Mouse (Mus musculus): Measurements from ENCODE around the gene Man2b1. TPM values are rescaled to one million over a fixed set of nuclear protein-coding genes. Genes with fewer than 3 reads are reported as not detected.
A peak's percentile ranks its signal among the peaks of the same experiment; 100 is the strongest.
"Not testable (repeated sequence)": the region's sequence is repeated elsewhere in the genome, so short reads cannot be mapped to it uniquely, and the experiment has no call there.

Gene Man2b1
- polyA plus RNA-seq, 1 experiment from 2014 or later: 29.9 TPM

DNA sequence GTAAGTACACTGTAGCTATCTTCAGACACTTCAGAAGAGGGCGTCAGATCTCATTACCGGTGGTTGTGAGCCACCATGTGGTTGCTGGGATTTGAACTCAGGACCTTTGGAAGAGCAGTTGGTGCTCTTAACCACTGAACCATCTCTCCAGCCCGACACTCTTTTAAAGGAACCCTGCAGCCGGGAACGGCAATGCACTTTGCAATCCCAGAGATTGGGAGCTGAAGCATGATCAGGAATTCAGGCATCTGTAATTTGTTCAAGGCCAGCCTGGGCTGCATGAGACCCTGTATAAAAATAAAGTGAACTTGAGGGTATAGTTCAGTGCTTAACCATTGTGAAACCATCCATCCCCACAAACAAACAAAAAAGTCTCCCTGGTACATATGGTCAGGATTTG is 37.2 kb downstream of the Man2b1 start:
- not testable (repeated sequence) for ATAC-seq (ENCODE audit: insufficient read depth); H3K4me3 ChIP-seq (replicated peaks); H3K9me3 ChIP-seq (replicated peaks); H3K4me1 ChIP-seq (replicated peaks); H3K27ac ChIP-seq (replicated peaks); H3K9ac ChIP-seq; H3K4me2 ChIP-seq; H3K36me3 ChIP-seq (replicated peaks)
- 64% methylated on average over 5 of the region's 5 CpGs for WGBS (ENCODE audit: insufficient replicate concordance)
- H3K27me3 ChIP-seq: peaks cover 10% of the 10 kb centered on the region

DNA sequence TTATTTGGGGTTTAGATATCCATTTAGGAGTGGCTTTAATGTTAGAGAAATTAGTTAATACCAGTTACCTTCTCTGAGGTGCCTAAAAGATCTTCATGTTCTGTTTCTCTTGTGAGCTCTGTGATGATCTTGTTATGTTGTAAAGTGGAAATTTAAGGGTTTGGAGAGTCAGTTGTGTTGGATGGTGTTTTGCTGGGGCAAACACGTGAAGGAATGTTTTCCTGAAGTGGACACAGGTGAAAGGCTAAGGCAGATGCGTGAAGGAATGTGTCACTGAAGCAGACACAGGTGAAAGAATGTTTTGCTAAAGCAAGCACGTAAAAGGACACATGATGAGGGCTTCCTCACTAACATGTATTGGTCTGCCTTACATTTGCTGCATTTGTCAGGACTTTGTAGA is 39.9 kb downstream of the Man2b1 start, which contains the start of gene Zfp791:
Gene Zfp791, minus strand, starts transcription at position 101 of the 400 bp plus-strand sequence.
- Histone ChIP-seq H3K36me3 (replicated peaks) (no peaks in the 10 kb centered on the region), H3K27me3 (peaks cover 10% of the 10 kb centered on the region), H3K9me3 (replicated peaks) (no peaks in the 10 kb centered on the region), H3K9ac (no peak within 1 kb of the TSS), H3K4me3 (replicated peaks) (no peak within 1 kb of the TSS), H3K4me1 (replicated peaks) (no peaks in the 10 kb centered on the region), H3K27ac (replicated peaks) (no peak within 1 kb of the TSS), H3K4me2 (no peak within 1 kb of the TSS)
- no peak for ATAC-seq (ENCODE audit: insufficient read depth)
- WGBS (ENCODE audit: insufficient replicate concordance): 49% methylated on average over 3 of the region's 3 CpGs

DNA sequence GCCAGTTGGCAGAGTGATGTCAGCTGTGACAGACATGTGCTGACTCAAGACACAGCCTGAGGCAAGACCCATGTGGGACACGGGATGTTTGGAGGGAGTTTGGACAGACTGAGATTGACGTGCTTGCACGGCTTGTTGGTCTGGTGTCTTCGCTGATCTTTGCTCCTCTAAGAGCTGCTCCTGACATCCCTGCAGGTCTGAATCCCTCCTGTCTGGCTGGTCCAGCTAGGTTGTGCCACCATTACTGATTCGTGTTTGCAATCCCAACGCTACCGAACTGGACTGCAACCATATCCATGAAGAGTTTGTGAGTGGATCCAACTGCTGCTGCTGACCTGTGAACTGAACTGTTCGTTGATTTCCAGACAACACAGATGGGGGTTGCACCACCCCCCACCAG is 40.6 kb downstream of the Man2b1 start:
- Histone ChIP-seq H3K36me3 (replicated peaks) (no peaks in the 10 kb centered on the region), H3K9ac (no peak overlapping the region), H3K9me3 (replicated peaks) (no peaks in the 10 kb centered on the region), H3K4me2 (no peak overlapping the region), H3K4me1 (replicated peaks) (no peaks in the 10 kb centered on the region), H3K4me3 (replicated peaks) (no peak overlapping the region), H3K27me3 (peaks cover 10% of the 10 kb centered on the region), H3K27ac (replicated peaks) (no peak overlapping the region)
- 73% methylated on average over 8 of the region's 8 CpGs for WGBS (ENCODE audit: insufficient replicate concordance)
- ATAC-seq (ENCODE audit: insufficient read depth): no peak

DNA sequence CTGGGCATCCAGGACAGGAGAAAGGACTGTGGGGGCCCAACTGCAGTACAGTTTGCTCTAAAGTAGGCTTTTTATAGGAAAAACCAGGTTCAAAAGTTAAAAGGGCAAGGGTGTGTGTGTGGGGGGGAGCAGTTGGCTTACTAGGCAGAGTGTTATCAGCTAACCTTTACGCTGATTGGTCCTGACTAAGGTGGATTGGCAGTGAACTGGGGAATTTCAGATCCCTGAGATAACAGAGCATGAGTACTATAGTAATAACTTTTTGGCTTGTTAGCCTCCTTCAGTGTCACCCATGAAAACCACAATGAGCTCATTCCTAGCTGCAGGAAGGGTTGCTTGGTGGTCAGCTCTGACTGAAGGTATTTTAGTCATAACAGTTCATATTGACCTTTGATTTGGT is 49.3 kb downstream of the Man2b1 start:
- Histone ChIP-seq H3K4me2 (no peak overlapping the region), H3K36me3 (replicated peaks) (no peaks in the 10 kb centered on the region), H3K9ac (no peak overlapping the region), H3K9me3 (replicated peaks) (no peaks in the 10 kb centered on the region), H3K27ac (replicated peaks) (no peak overlapping the region), H3K4me3 (replicated peaks) (no peak overlapping the region), H3K27me3 (no peaks in the 10 kb centered on the region), H3K4me1 (replicated peaks) (no peaks in the 10 kb centered on the region)
- no peak for ATAC-seq (ENCODE audit: insufficient read depth)
- 61% methylated on average over 1 of the region's 1 CpGs for WGBS (ENCODE audit: insufficient replicate concordance)

DNA sequence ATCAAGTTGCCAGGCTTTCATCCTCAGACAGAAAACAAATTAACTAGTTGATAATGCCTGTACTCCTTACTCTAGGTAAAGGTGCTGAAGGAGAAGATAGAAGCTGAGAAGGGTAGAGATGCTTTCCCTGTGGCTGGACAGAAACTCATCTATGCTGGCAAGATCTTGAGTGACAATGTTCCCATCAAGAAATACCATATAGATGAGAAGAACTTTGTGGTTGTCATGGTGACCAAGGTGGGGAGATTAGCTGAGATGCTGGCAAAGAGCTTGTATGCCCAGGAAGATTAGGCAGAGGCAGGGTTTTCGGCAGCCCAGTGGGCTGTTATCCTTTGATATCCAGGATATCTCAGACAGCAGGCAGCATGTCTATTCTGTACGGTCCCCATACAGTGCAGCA is 52.6 kb downstream of the Man2b1 start:
- H3K4me1 ChIP-seq (replicated peaks); H3K27me3 ChIP-seq; H3K4me3 ChIP-seq (replicated peaks); H3K4me2 ChIP-seq; H3K9ac ChIP-seq; H3K27ac ChIP-seq (replicated peaks); ATAC-seq (ENCODE audit: insufficient read depth); H3K36me3 ChIP-seq (replicated peaks); H3K9me3 ChIP-seq (replicated peaks): not testable (repeated sequence)
- 70% methylated on average over 2 of the region's 2 CpGs for WGBS (ENCODE audit: insufficient replicate concordance)

DNA sequence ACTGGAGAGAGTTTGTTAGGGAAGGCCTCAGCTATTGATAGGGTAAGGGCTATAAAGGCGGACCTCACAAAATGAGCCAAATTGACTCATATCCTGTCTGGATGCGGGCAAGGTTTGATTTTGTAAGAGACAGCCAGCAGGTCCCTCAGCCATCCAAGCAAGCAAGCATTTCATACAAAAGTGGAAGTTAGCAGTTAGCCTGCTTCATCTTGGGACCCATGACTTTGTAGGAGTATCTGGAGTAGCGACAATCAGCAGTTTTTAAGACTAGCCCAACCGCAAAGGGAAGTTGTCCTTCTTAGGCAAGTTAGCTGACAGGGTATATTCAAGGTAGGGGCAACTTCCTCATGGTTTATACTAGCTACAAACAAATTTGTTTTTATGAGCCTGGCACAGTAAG is 59.4 kb downstream of the Man2b1 start:
- H3K27me3 ChIP-seq: no peaks in the 10 kb centered on the region
- no peak overlapping the region for H3K27ac ChIP-seq (replicated peaks)
- WGBS (ENCODE audit: insufficient replicate concordance): 61% methylated on average over 4 of the region's 4 CpGs
- no peak overlapping the region for H3K9ac ChIP-seq
- no peaks in the 10 kb centered on the region for H3K36me3 ChIP-seq (replicated peaks)
- no peak overlapping the region for H3K4me3 ChIP-seq (replicated peaks)
- H3K4me2 ChIP-seq: no peak overlapping the region
- ATAC-seq (ENCODE audit: insufficient read depth): no peak
- no peaks in the 10 kb centered on the region for H3K4me1 ChIP-seq (replicated peaks)
- H3K9me3 ChIP-seq (replicated peaks): 0 out of 2 replicates have a peak, but pooled peaks cover 5% of the 10 kb centered on the region

Small RNA genes lying within 50 kb of the gene (microRNA-seq; reads per million reads assigned to microRNA genes)
- 7.9 reads per million, percentile 24 among the genes with 10 or more reads in this experiment for gene Gm23388
- gene Mir7070: 1.3 reads per million

Other genes with a start within 250 kb of the Man2b1 start
- gene Rad23a, start 242.6 kb upstream of the Man2b1 start, polyA plus RNA-seq (2015; fragmentation: Nextera tagmentation; extraction: Ambion mirVana): 293 and 323 TPM in 2 replicates
- gene Calr, start 236.3 kb upstream of the Man2b1 start, polyA plus RNA-seq (2015; fragmentation: Nextera tagmentation; extraction: Ambion mirVana): 471 and 504 TPM in 2 replicates
- 58.8 and 61.9 TPM in 2 replicates for gene Farsa, start 226.3 kb upstream of the Man2b1 start, polyA plus RNA-seq (2015; fragmentation: Nextera tagmentation; extraction: Ambion mirVana)
- 50.1 and 55.0 TPM in 2 replicates for gene Syce2, start 211.2 kb upstream of the Man2b1 start, polyA plus RNA-seq (2015; fragmentation: Nextera tagmentation; extraction: Ambion mirVana)
- gene Gcdh, start 189.3 kb upstream of the Man2b1 start, polyA plus RNA-seq (2015; fragmentation: Nextera tagmentation; extraction: Ambion mirVana): 55.1 and 67.9 TPM in 2 replicates
- 443 and 534 TPM in 2 replicates for gene Klf1, start 181.3 kb upstream of the Man2b1 start, polyA plus RNA-seq (2015; fragmentation: Nextera tagmentation; extraction: Ambion mirVana)
- gene Dnase2a, start 174.7 kb upstream of the Man2b1 start, polyA plus RNA-seq (2015; fragmentation: Nextera tagmentation; extraction: Ambion mirVana): 11.4 and 12.7 TPM in 2 replicates
- gene Mast1, start 145.9 kb upstream of the Man2b1 start, polyA plus RNA-seq (2015; fragmentation: Nextera tagmentation; extraction: Ambion mirVana): 0.06 and 0.23 TPM in 2 replicates
- gene Rtbdn, start 136.3 kb upstream of the Man2b1 start, polyA plus RNA-seq (2015; fragmentation: Nextera tagmentation; extraction: Ambion mirVana): 0.18 and 0.40 TPM in 2 replicates
- gene Gm49661, start 113.8 kb upstream of the Man2b1 start, polyA plus RNA-seq (2015; fragmentation: Nextera tagmentation; extraction: Ambion mirVana): not detected in 2 replicates
- gene Prdx2, start 113.7 kb upstream of the Man2b1 start, polyA plus RNA-seq (2015; fragmentation: Nextera tagmentation; extraction: Ambion mirVana): 1,960 and 2,082 TPM in 2 replicates
- gene Rnaseh2a, start 113.5 kb upstream of the Man2b1 start, polyA plus RNA-seq (2015; fragmentation: Nextera tagmentation; extraction: Ambion mirVana): 101 TPM in 2 replicates
- 18.2 and 22.1 TPM in 2 replicates for gene Junb, start 104.6 kb upstream of the Man2b1 start, polyA plus RNA-seq (2015; fragmentation: Nextera tagmentation; extraction: Ambion mirVana)
- gene Hook2, start 92.7 kb upstream of the Man2b1 start, polyA plus RNA-seq (2015; fragmentation: Nextera tagmentation; extraction: Ambion mirVana): 6.5 and 8.6 TPM in 2 replicates
- not detected in 2 replicates for gene Best2, start 68.7 kb upstream of the Man2b1 start, polyA plus RNA-seq (2015; fragmentation: Nextera tagmentation; extraction: Ambion mirVana)
- 59.7 and 59.9 TPM in 2 replicates for gene Asna1, start 58.0 kb upstream of the Man2b1 start, polyA plus RNA-seq (2015; fragmentation: Nextera tagmentation; extraction: Ambion mirVana)
- gene Trir, start 56.4 kb upstream of the Man2b1 start, polyA plus RNA-seq (2015; fragmentation: Nextera tagmentation; extraction: Ambion mirVana): 59.8 and 63.4 TPM in 2 replicates
- gene Tnpo2, start 46.4 kb upstream of the Man2b1 start, polyA plus RNA-seq (2015; fragmentation: Nextera tagmentation; extraction: Ambion mirVana): 19.3 and 20.5 TPM in 2 replicates
- gene Fbxw9, start 23.2 kb upstream of the Man2b1 start, polyA plus RNA-seq (2015; fragmentation: Nextera tagmentation; extraction: Ambion mirVana): 9.9 and 11.0 TPM in 2 replicates
- 0.45 TPM in 1 of 2 replicates, not detected in the other for gene Gm5741, start 15.3 kb upstream of the Man2b1 start, polyA plus RNA-seq (2015; fragmentation: Nextera tagmentation; extraction: Ambion mirVana)
- 28.4 and 28.7 TPM in 2 replicates for gene Dhps, start 11.5 kb upstream of the Man2b1 start, polyA plus RNA-seq (2015; fragmentation: Nextera tagmentation; extraction: Ambion mirVana)
- gene Wdr83os, start 2.5 kb upstream of the Man2b1 start, polyA plus RNA-seq (2015; fragmentation: Nextera tagmentation; extraction: Ambion mirVana): 55.6 and 58.5 TPM in 2 replicates
- gene Wdr83, start 2.0 kb upstream of the Man2b1 start, polyA plus RNA-seq (2015; fragmentation: Nextera tagmentation; extraction: Ambion mirVana): 21.6 and 26.5 TPM in 2 replicates
- 2.1 and 2.8 TPM in 2 replicates for gene Zfp791, start 39.8 kb downstream of the Man2b1 start, polyA plus RNA-seq (2015; fragmentation: Nextera tagmentation; extraction: Ambion mirVana)
- not detected in 2 replicates for gene Cks1brt, start 68.7 kb downstream of the Man2b1 start, polyA plus RNA-seq (2015; fragmentation: Nextera tagmentation; extraction: Ambion mirVana)
- gene Olfr371, start 142.7 kb downstream of the Man2b1 start, polyA plus RNA-seq (2015; fragmentation: Nextera tagmentation; extraction: Ambion mirVana): not detected in 2 replicates
- gene Orc6, start 216.4 kb downstream of the Man2b1 start, polyA plus RNA-seq (2015; fragmentation: Nextera tagmentation; extraction: Ambion mirVana): 80.8 and 84.4 TPM in 2 replicates
- gene Vps35, start 216.5 kb downstream of the Man2b1 start, polyA plus RNA-seq (2015; fragmentation: Nextera tagmentation; extraction: Ambion mirVana): 85.1 and 92.3 TPM in 2 replicates